Mouse (Mus musculus) kidney, adult 2 months (tissue): Measurements from ENCODE around the gene Ubtd1. TPM values are rescaled to one million over a fixed set of nuclear protein-coding genes. Genes with fewer than 3 reads are reported as not detected.

Experiments used
- DNase-seq: peaks from one replicate; pipeline ENCODE4 v3.0.0; 2021
- H3K27ac ChIP-seq: fragments of 200-500 bp; 2 replicates; pipeline ENCODE4 v1.5.1; 2012; ENCODE audit warnings: low read depth, low read length, control low read depth, inconsistent platforms; ENCODE audit not compliant: insufficient read depth
- H3K27me3 ChIP-seq: fragments of 200-500 bp; replicated peaks from 2 replicates; pipeline ENCODE4 v1.6.1; 2012; ENCODE audit warnings: mild to moderate bottlenecking, moderate library complexity, low read length, inconsistent platforms; ENCODE audit not compliant: control insufficient read depth, insufficient read depth
- H3K36me3 ChIP-seq: fragments of 200-500 bp; 2 replicates; pipeline ENCODE4 v1.6.1; 2012; ENCODE audit warnings: mild to moderate bottlenecking, moderate library complexity, low read length, inconsistent platforms; ENCODE audit not compliant: control insufficient read depth, insufficient read depth
- H3K4me1 ChIP-seq: fragments of 200-500 bp; 2 replicates; pipeline ENCODE4 v1.6.1; 2011; ENCODE audit warnings: low read length; ENCODE audit not compliant: control insufficient read depth, insufficient read depth
- H3K4me3 ChIP-seq: fragments of 200-500 bp; 2 replicates; pipeline ENCODE4 v1.5.1; 2011; ENCODE audit warnings: mild to moderate bottlenecking, low read depth, low read length, control low read depth; ENCODE audit not compliant: insufficient read depth
- CTCF ChIP-seq: fragments of 200-500 bp; conservative IDR thresholded peaks from 2 replicates; pipeline ENCODE4 v1.5.1; 2011; ENCODE audit warnings: low read depth, mild to moderate bottlenecking, control low read depth, low read length, moderate library complexity, mixed read lengths; ENCODE audit not compliant: insufficient read depth, insufficient read length
- POLR2A ChIP-seq: fragments of 200-500 bp; IDR thresholded peaks from one replicate; pipeline ENCODE4 v1.6.1; 2011; ENCODE audit warnings: low read depth, low read length, control low read depth
- WGBS: fragments of 180-500 bp; shearing (Covaris S2); methylation state at CpG from one replicate; pipeline ENCODE4 v1.1.7; 2018; 5-methylcytosine and 5-hydroxymethylcytosine counted together
- polyA plus RNA-seq: library from polyadenylated mRNA; depleted of rRNA; stranded (reverse); fragments of >200 nt; gene quantifications from 2 replicates; pipeline ENCODE4 v1.2.3, GENCODE M21; 2012

Gene Ubtd1
- polyA plus RNA-seq, 1 experiment, result 23.0 TPM

GRCm38 (mm10) chr19:42050251-42050650 is 68.7 kb downstream of the Ubtd1 start:
- no peak overlapping the region for H3K4me3 ChIP-seq
- no peaks in the 10 kb centered on the region for H3K27me3 ChIP-seq
- DNase-seq, result peak; percentile 74
- WGBS, result 51% methylated on average over 1 of the region's 1 CpGs
- TF ChIP-seq POLR2A (no peak), CTCF (no peak)
- peak overlapping the region; percentile 93; the same call in 1 of the 2 replicates for H3K27ac ChIP-seq
- H3K36me3 ChIP-seq, result no peaks in the 10 kb centered on the region
- peaks cover 26% of the 10 kb centered on the region for H3K4me1 ChIP-seq

GRCm38 (mm10) chr19:42051351-42051750 is 69.8 kb downstream of the Ubtd1 start:
- Histone ChIP-seq H3K27me3 (no peaks in the 10 kb centered on the region), H3K4me3 (no peak overlapping the region), H3K36me3 (no peaks in the 10 kb centered on the region), H3K27ac (no peak overlapping the region), H3K4me1 (peaks cover 26% of the 10 kb centered on the region)
- no peak for TF ChIP-seq POLR2A
- no peak for TF ChIP-seq CTCF
- no peak for DNase-seq
- 86% methylated on average over 3 of the region's 3 CpGs for WGBS

GRCm38 (mm10) chr19:42051948-42052347 is 70.4 kb downstream of the Ubtd1 start, which contains the start of gene 4933411K16Rik:
4933411K16Rik (plus strand) TSS chr19:42052248.
- peaks cover 31% of the 10 kb centered on the region for H3K4me1 ChIP-seq
- H3K4me3 ChIP-seq, result no peak within 1 kb of the TSS
- no peaks in the 10 kb centered on the region for H3K27me3 ChIP-seq
- no peak for DNase-seq
- no peak for TF ChIP-seq POLR2A
- no peak for TF ChIP-seq CTCF
- 62% methylated on average over 4 of the region's 4 CpGs for WGBS
- H3K27ac ChIP-seq, result peak within 1 kb of the TSS; percentile 60; the same call in 1 of the 2 replicates
- H3K36me3 ChIP-seq, result no peaks in the 10 kb centered on the region

GRCm38 (mm10) chr19:42054255-42054654 is 72.7 kb downstream of the Ubtd1 start:
- H3K27ac ChIP-seq, result peak overlapping the region; percentile 60
- H3K4me3 ChIP-seq, result no peak overlapping the region
- no peaks in the 10 kb centered on the region for H3K36me3 ChIP-seq
- H3K27me3 ChIP-seq, result no peaks in the 10 kb centered on the region
- WGBS, result 32% methylated on average over 6 of the region's 6 CpGs
- H3K4me1 ChIP-seq, result peaks cover 36% of the 10 kb centered on the region
- peak; percentile 95 for DNase-seq
- TF ChIP-seq CTCF (no peak), POLR2A (no peak)

- DNase-seq, result peak; percentile 67
- TF ChIP-seq CTCF (no peak), POLR2A (no peak)
- H3K4me3 ChIP-seq, result no peak overlapping the region
- no peaks in the 10 kb centered on the region for H3K27me3 ChIP-seq
- no peaks in the 10 kb centered on the region for H3K36me3 ChIP-seq
- WGBS, result 55% methylated on average over 2 of the region's 2 CpGs
- peak overlapping the region; percentile 42; the same call in 1 of the 2 replicates for H3K27ac ChIP-seq
- H3K4me1 ChIP-seq, result peaks cover 35% of the 10 kb centered on the region
Observed at GRCm38 (mm10) chr19:42055881-42056280, 74.3 kb downstream of the Ubtd1 start.

GRCm38 (mm10) chr19:42056719-42057409 is 75.3 kb downstream of the Ubtd1 start:
- TF ChIP-seq POLR2A (no peak), CTCF (no peak)
- H3K27ac ChIP-seq, result 0 out of 2 replicates have a peak overlapping the region, but pooled peaks have one; percentile 3
- 55% methylated on average over 6 of the region's 6 CpGs for WGBS
- DNase-seq, result peak; percentile 51
- H3K4me3 ChIP-seq, result no peak overlapping the region
- H3K36me3 ChIP-seq, result no peaks in the 10 kb centered on the region
- H3K4me1 ChIP-seq, result peaks cover 42% of the 10 kb centered on the region
- H3K27me3 ChIP-seq, result no peaks in the 10 kb centered on the region

- Histone ChIP-seq H3K4me3 (no peak overlapping the region), H3K36me3 (0 out of 2 replicates have a peak, but pooled peaks cover 2% of the 10 kb centered on the region), H3K4me1 (peaks cover 39% of the 10 kb centered on the region), H3K27ac (peak overlapping the region; percentile 16), H3K27me3 (no peaks in the 10 kb centered on the region)
- 33% methylated on average over 7 of the region's 7 CpGs for WGBS
- DNase-seq, result no peak
- TF ChIP-seq CTCF (no peak), POLR2A (no peak)
Observed at GRCm38 (mm10) chr19:42058426-42058825, 76.9 kb downstream of the Ubtd1 start.
